Mouse (Mus musculus): Measurements from ENCODE around the gene Krtap4-7.
"Not testable (repeated sequence)": the region's sequence is repeated elsewhere in the genome, so short reads cannot be mapped to it uniquely, and the experiment has no call there.

Gene Krtap4-7

DNA sequence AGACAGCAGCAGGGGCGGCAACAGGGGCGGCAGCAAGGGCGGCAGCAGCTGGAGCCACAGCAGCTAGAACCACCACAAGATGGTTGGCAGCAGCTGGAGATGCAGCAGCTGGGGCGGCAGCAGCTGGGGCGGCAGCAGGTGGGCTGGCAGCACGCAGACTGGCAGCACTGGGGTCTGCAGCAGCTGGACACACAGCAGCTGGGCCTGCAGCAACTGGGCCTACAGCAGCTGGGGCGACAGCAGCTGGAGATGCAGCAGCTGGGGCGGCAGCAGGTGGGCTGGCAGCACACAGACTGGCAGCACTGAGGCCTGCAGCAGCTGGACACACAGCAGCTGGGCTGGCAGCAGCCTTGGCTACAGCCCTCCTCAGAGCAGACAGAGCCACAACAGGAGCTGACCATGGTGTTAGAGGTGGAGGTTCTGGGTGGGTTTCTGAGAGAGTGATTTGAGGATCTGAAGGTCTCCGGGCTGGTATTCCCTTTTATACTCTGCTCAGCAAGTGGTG lies at the start of gene Krtap4-7:
Gene Krtap4-7 (minus strand): TSS at position 455 of the 505 bp plus-strand sequence.
- DNase-seq = not testable (repeated sequence)

DNA sequence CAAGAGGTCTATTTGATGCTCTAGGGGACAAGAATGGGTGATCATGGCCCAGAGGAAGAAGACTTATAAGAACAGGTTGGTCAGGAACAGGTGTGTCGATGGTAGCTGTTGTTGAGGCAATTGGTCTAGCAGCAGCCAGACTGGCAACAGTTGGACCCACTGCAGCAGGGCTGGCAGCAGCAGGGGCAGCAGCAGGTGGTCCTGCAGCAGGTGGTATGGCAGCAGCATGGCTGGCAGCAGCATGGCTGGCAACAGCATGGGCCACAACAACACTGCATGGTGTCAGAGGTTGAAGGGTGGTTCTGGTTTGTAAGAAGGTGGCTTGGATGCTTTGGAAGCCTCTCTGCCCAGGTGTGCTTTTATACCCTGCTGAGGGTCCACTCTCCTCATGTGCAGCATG lies 46.6 kb upstream of the Krtap4-7 start, which contains the start of gene Gm14190:
Gene Gm14190 (minus strand): TSS at position 278 of the 400 bp plus-strand sequence.
- DNase-seq = no peak

DNA sequence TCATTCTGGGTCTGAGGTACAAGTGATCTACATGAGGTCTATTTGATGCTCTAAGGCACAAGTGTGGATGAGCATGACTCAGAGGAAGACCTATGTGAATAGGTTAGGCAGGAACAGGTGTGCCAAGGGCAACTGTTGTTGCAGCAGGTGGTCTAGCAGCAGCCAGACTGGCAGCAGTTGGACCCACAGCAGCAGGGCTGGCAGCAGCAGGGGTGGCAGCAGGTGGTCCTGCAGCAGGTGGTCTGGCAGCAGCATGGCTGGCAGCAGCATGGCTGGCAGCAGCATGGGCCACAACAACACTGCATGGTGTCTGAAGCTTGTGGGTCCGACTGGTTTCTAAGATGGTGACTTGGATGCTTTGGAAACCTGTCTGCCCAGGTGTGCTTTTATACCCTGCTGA lies 41.3 kb upstream of the Krtap4-7 start:
- DNase-seq = not testable (repeated sequence)

DNA sequence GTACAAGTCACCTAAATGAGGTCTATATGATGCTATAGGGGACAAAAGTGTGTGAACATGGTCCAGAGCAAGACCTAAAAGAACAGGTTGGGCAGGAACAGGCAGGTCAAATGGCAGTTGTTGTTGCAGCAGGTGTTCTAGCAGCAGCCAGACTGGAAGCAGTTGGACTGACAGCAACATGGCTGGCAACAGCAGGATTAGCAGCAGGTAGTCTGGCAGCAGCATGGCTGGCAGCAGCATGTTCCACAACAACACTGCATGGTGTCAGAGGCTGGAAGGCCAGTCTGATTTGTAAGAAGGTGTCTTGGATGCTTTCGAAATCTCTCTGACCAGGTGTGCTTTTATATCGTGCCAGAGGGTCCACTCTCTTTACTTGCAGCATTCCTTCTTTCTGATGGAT lies 39.6 kb upstream of the Krtap4-7 start:
- DNase-seq = no peak

DNA sequence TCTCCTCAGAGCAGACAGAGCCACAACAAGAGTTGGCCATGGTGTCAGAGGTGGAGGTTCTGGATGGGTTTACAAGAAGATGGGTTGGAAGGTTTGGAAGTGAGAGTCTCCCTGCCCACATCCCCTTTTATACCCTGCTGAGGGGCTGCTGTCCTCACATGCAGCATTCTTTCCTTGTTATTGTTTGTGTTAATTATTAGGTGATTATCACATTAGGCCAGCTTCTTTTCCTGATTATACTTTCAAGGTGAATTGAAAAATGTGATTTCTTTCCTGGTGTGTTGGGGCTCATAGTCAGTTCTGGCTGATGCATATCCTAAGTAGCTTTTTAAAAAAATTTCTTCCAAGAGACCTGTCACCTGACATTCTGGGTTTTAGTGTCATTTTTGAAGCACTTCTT lies 22.0 kb upstream of the Krtap4-7 start, which contains the start of gene Krtap4-6:
Gene Krtap4-6 (minus strand): TSS at position 101 of the 400 bp plus-strand sequence.
- DNase-seq = no peak

DNA sequence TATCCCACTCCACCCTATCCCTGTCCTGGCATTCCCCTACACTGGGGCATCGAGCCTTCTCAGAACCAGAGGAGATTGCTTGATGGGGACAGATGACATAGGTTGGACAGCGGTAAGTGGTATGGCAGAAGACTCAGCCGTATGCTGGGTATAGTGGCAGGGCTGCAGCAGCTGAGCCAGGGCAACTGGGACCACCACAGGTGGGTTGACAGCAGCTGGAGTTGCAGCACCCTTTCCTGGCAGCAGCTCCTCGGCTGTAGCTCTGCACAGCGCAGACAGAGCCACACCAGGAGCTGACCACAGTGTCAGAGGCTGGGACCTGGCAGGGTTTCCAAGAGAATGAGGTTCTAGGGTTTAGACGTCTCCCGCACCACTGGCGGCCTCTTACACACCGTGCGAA lies 18.9 kb upstream of the Krtap4-7 start:
- DNase-seq = no peak

DNA sequence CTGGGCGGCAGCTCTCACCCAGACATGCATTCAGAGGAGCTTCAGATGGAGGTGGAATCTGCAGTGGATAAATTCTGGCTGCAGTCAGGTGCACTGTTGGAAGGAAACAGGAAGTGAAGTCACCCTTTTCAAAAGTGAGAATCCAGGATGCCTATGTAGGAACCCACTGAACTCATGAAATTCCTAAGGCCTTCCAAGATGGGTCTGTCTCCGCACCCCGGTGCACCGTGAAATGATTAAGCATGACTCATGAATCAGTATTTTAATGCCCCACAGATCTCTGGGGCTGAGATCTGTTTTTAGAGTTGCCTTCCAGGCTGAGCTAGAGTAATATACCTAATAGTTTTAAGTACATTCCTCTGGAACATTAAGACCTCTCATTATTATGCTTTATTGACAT lies 15.4 kb upstream of the Krtap4-7 start:
- no peak for DNase-seq

DNA sequence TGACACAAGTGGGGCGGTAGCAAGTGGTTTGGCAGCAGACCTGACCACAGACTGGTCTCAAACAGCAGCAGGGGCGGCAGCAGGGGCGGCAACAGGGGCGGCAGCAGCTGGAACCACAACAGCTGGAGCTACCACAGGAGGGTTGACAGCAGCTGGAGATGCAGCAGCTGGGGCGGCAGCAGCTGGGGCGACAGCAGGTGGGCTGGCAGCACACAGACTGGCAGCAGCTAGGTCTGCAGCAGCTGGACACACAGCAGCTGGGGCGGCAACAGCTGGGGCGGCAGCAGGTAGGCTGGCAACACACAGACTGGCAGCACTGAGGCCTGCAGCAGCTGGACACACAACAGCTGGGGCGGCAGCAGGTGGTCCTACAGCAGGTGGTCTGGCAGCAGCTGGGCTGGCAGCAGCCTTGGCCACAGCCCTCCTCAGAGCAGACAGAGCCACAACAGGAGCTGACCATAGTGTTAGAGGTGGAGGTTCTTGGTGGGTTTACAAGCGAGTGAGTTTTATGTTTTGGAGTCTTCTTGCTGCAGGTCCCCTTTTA lies 14.7 kb upstream of the Krtap4-7 start, which contains the start of gene Gm11563:
Gene Gm11563 (minus strand): TSS at position 494 of the 544 bp plus-strand sequence.
- DNase-seq = not testable (repeated sequence)

DNA sequence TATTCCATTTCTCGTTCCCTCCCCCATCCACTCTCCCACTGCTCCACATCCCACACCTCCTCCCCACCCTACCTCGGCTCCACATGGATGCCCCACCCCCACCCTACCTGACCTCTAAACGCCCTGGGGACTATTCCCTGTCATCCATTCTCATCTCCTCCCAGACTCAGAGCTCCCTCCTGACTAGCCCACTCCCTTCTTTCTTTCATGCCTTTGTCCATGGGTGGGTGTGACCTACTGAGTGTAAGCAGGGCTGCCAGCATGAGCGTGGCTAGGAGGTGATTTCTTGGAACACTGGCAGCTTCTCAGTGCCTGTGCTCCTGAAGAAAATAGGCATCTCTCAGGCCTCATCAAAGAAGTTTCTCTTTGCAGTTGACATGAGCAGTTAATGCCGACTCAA lies 13.2 kb upstream of the Krtap4-7 start:
- no peak for DNase-seq

DNA sequence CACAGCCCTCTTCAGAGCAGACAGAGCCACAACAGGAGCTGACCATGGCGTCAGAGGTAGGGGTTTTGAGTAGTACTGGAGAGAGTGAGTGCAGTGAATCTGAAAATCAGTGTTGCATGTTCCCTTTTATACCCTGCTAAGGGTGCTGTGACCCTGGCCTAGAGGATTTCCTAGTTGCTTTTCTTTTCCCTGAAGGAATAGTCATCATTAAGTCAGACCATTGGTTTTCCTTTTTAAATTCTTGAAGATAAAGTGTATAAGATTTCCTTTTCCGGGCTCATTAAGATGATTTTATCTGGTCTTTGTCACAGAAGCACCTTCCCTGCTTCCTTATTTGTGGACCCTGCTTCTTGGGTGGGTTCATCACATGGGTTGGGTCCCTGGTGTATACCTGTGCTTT lies 6.2 kb upstream of the Krtap4-7 start, which contains the start of gene Gm11555:
Gene Gm11555 (minus strand): TSS at position 101 of the 400 bp plus-strand sequence.
- no peak for DNase-seq

DNA sequence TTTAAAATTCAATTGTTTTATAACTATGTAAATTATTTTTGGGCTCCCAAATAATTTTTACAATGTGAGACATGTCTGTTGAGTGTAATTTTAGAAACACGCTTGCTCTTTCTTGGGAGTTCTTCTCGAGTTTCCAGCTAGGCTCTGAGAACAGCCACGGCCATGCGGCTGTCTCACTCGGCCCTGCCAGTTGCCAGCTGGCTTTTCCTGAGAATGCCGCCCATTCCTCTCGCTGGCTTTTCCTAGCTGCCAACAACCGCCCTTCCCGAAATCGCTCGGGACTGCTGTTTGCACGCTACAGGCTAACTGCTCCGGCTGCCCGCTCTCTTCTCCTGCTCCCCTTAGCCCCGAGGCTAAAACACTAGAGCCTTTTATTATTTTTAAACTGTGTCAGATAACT lies 2.6 kb upstream of the Krtap4-7 start:
- DNase-seq = no peak

DNA sequence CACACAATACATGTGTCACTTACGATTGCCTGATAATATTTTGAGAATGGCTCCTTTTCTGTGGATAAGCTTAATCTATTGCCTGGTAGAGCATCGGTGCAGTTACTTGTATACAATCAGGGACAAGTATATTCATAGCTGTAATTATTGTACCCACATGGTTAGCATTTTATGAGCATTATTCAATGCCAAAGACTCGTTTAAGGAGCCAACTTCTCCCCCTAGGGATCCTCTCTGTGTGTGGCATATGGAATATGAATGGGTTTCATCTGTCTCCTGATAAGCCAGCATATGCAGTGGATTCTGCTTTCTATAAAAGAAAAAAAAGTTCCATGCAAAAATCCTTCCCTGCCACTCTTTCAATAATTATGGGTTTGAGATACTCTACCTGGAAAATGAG lies 462 bp upstream of the Krtap4-7 start:
- no peak for DNase-seq

DNA sequence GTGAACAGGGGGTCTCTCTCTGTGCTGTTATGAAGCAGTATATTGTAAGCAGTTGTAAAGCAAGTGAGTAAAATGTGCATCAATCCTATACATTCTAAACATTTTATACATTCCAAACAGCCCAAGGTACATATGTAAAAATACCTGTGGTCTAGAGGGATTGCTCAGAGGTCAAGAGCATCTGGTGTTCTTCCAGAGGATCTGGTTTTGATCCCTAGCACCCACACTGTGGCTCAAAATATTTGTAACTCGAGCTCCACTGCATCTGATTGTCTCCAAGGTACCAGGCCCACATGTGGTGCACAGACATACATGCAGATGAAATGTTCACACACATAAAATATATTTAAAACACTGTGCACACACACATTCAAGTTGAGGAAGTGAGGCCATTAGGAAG lies 3.0 kb downstream of the Krtap4-7 start:
- DNase-seq = no peak

DNA sequence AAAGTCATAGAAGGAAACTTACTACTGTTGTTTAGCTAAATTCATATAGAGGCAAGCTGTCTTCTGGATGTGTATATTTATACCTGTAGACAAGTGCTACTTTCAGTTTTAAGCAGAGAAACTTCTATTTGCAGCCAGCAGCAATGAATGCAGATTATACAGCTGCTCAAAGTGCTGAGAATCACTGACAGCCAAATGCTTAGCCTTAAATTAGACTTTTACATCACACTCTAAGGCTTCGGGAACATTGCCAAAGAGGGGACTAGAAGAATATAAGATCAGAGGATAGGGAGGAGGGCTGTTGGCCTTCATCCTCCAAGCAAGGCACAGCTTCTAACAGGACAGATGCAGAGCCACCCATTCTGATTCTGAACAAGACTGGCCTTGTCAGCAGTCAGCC lies 6.8 kb downstream of the Krtap4-7 start:
- no peak for DNase-seq

DNA sequence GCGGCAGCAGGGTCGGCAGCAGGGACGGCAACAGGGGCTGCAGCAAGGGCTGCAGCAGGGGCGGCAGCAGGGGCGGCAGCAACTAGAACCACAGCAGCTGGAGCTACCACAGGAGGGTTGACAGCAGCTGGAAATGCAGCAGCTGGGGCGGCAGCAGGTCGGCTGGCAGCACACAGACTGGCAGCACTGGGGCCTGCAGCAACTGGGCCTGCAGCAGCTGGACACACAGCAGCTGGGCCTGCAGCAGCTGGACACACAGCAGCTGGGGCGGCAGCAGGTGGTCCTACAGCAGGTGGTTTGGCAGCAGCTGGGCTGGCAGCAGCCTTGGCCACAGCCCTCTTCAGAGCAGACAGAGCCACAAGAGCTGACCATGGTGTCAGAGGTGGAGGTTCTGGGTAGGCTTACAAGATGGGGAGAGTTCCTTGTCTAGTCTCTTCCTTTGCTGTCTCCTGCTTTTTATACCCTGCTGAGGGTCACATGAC lies 9.2 kb downstream of the Krtap4-7 start, which contains the start of gene Krtap4-2:
Gene Krtap4-2 (minus strand): TSS at position 432 of the 482 bp plus-strand sequence.
- DNase-seq = no peak

DNA sequence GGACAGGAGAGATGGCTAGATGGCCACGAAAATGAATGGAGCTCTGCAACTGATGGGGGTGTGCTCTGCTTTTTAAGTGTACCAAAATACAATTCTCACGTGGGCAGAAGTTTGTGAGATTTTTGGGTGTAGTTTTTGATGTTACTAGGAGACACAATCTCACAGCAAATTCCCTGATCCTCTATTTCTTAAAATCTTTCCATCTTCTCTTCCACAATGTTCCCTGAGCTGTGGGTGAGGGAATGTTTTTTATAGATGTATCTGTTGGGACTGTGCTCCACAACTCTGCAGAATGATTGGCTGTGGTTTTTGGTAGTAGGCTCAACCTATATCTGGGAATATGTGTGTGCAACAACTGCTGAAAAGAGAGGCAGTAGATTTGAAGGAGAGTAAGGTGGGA lies 10.6 kb downstream of the Krtap4-7 start:
- DNase-seq = no peak

DNA sequence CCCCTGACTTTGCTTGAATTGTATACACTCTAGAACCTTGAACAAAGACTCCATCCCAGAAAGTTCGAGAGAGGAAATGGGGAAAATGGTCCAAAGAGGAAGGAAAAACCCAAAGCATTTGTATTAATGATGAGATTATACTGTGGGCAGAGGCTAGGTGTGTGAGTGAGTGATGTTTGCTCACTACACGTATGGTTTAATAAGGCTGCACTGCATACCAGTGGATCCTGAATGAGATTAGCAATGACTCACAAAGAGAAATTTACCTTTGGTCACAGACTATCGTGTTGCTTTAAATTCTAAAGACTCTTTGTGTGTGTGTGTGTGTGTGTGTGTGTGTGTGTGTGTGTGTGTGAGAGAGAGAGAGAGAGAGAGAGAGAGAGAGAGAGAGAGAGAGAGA lies 13.0 kb downstream of the Krtap4-7 start:
- no peak for DNase-seq

DNA sequence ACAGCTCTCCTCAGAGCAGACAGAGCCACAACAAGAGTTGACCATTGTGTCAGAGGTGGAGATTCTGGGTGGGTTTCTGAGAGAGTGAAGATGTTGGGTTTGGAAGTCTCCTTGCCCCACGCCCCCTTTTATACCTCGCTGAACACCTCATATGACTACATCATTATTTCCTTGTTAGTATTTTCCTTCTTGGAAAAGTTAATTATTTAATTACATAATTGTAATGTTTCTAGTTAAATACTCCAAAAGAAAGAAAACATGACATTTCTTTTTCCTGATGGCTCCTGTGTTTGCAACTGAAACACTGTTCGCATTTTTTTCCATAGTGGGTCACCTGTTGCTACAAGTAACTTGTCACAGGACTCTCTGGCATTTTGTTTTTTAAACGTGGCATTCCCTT lies 15.8 kb downstream of the Krtap4-7 start, which contains the start of gene Krtap4-1:
Gene Krtap4-1 (minus strand): TSS at position 101 of the 400 bp plus-strand sequence.
- DNase-seq = no peak

DNA sequence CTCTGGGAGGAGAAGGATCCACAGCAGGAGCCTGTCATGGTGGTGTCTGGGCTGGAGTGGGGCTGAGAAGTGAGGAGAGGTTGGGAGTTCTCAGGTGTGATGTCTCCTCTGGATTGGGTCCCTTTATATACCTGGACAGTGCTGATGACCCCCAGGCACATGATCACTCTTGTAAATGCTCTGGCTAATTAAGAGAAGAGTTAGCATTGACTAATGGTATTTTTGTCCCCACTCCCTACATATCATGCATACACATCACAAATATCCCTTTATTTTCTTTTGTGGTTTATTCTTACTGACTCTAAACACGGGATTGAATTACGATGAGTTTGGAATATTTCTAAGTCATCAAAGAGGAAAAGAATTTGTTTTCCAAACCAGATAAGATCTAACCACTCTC lies 23.6 kb downstream of the Krtap4-7 start, which contains the start of gene Gm11562:
Gene Gm11562 (minus strand): TSS at position 101 of the 400 bp plus-strand sequence.
- no peak for DNase-seq

DNA sequence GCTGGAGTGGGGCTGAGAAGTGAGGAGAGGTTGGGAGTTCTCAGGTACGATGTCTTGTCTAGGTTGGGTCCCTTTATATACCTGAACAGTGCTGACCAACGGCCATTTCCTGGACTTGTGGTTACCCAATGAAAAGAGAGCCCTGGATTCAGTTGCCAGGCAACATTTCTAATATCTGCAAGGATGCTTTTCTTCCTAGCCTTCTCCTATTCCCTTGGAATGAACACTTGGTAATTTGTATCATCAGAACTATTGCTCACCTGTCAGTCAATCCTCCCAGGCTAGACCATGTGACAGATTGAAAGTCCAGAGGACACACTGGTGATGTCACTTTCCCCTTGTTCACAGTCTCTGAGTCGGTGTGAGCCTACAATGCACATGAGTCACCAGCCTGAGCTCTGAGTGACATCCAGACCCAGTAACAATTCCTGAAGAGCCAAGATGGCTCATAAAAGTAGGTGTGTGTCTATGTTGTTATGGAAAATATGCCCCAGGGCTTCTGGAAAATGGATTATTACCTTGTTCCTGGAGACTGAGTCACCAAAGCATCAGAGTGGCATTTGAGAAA lies 29.0 kb downstream of the Krtap4-7 start, which contains the start of gene Krtap2-4:
Gene Krtap2-4 (minus strand): TSS at position 51 of the 568 bp plus-strand sequence.
- no peak for DNase-seq

DNA sequence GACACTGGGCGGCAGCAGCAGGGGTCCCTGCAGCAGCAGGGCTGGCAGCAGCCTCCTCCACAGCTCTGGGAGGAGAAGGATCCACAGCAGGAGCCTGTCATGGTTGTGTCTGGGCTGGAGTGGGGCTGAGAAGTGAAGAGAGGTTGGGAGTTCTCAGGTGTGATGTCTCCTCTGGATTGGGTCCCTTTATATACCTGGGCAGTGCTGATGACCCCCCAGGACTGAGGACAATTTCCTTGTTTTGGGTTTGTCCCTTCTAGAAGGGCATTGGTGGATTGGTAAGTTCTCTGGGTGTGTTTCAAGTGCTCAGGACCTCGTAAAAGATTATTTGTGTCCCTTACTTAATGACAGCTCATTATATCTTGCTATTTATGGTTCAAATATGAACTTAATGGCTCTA lies 33.8 kb downstream of the Krtap4-7 start, which contains the start of gene Gm11937:
Gene Gm11937 (minus strand): TSS at position 101 of the 400 bp plus-strand sequence.
- not testable (repeated sequence) for DNase-seq

DNA sequence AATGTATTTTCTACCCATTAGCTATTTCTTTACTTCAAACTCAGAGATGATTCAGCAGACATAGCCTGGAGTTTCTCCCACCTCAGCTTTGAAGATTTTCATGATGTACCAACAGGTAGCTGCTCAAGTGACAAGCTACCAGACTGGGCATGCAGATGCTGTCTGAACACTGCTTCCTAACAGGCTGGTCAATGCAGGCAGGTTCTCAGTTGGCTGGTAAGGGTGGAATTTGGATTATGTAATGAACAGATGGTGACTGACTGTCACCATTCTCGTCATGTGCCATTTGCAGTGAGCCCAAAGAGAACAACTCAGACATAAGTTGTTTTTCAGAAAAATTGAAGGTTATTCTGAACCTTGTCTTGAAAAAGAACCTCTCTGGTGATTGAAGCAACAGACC lies 34.8 kb downstream of the Krtap4-7 start:
- DNase-seq = no peak

DNA sequence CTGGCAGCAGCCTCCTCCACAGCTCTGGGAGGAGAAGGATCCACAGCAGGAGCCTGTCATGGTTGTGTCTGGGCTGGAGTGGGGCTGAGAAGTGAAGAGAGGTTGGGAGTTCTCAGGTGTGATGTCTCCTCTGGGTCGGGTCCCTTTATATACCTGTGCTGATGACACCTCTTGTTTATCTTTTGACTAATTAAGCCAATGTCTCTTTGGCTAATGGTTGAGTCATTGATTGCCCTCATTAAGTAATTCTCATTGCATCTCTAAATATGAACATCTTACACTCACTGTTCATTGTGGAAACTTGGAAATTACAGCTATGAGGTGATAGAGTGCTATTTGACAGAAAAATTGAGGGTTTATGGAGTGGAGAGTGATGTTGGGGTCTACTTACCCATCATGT lies 40.7 kb downstream of the Krtap4-7 start, which contains the start of gene Gm11938:
Gene Gm11938 (minus strand): TSS at position 101 of the 400 bp plus-strand sequence.
- DNase-seq = not testable (repeated sequence)

DNA sequence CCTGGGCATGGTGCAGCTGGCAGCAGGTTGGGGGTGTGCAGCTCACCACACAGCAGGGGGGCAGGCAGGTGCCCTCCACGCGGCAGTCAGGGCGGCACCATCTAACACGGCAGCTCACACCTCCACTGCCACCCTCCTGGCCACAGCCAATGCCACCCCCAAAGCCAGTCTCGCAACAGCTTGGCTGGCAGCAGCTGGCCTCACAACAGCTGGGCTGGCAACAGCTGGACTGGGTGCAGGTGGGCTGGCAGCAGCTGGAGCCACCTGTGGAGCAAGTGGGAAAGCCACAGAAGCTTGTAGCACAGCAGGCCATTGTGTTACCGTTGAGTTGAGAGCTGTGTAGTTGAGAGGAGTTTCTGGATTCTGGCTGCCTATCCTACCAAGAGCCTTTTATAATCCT lies 46.1 kb downstream of the Krtap4-7 start, which contains the start of gene Krtap9-3:
Gene Krtap9-3 (minus strand): TSS at position 364 of the 400 bp plus-strand sequence.
- DNase-seq = not testable (repeated sequence)

Measured in lung, adult 18-20 months (tissue).